Mouse (Mus musculus) embryonic facial prominence, embryonic 11.5 days (tissue): ENCODE measurements around the gene Zgpat. TPM values are rescaled to one million over a fixed set of nuclear protein-coding genes. Genes with fewer than 3 reads are reported as not detected.

Experiments
- ATAC-seq: fragments of 200-750 bp; cut with Nextera tagmentation; replicated peaks from 2 replicates; pipeline ENCODE4 v1.8.0; 2017; ENCODE audit warnings: low read depth; ENCODE audit not compliant: insufficient number of reproducible peaks, low FRiP score, low TSS enrichment
- DNase-seq: peaks from one replicate; pipeline ENCODE4 v3.0.0-alpha.2; 2015; ENCODE audit warnings: low spot score
- H3K27ac ChIP-seq: fragments of 300-500 bp; sonication (generic); replicated peaks from 2 replicates; pipeline ENCODE4 v1.5.1; 2014; ENCODE audit warnings: mild to moderate bottlenecking, low read depth, low read length, control low read depth
- H3K27me3 ChIP-seq: fragments of 300-500 bp; sonication (generic); 2 replicates; pipeline ENCODE4 v1.6.1; 2014; ENCODE audit warnings: mild to moderate bottlenecking, low read length, moderate library complexity, mixed read lengths; ENCODE audit not compliant: control insufficient read depth, insufficient read depth
- H3K36me3 ChIP-seq: fragments of 300-500 bp; sonication (generic); replicated peaks from 2 replicates; pipeline ENCODE4 v1.6.1; 2014; ENCODE audit warnings: low read depth, mild to moderate bottlenecking, low read length, moderate library complexity, mixed read lengths; ENCODE audit not compliant: control insufficient read depth, insufficient read depth
- H3K4me1 ChIP-seq: fragments of 300-500 bp; sonication (generic); 2 replicates; pipeline ENCODE4 v1.6.1; 2014; ENCODE audit warnings: low read length, mixed read lengths; ENCODE audit not compliant: control insufficient read depth, insufficient read depth
- H3K4me2 ChIP-seq: fragments of 300-500 bp; sonication (generic); 2 replicates; pipeline ENCODE4 v1.6.1; 2014; ENCODE audit warnings: low read depth, mild to moderate bottlenecking, control low read depth, low read length, moderate library complexity
- H3K4me3 ChIP-seq: fragments of 300-500 bp; sonication (generic); 2 replicates; pipeline ENCODE4 v1.5.1; 2014; ENCODE audit warnings: low read depth, low read length, control low read depth
- H3K9ac ChIP-seq: fragments of 300-500 bp; sonication (generic); replicated peaks from 2 replicates; pipeline ENCODE4 v1.6.1; 2014; ENCODE audit warnings: mild to moderate bottlenecking, control low read depth, low read length
- H3K9me3 ChIP-seq: fragments of 300-500 bp; sonication (generic); replicated peaks from 2 replicates; pipeline ENCODE4 v1.6.1; 2016; ENCODE audit warnings: mild to moderate bottlenecking, low read length, inconsistent platforms, mixed read lengths; ENCODE audit not compliant: control insufficient read depth
- WGBS: fragments of 180-500 bp; shearing (Covaris S2); extraction: QIAGEN DNeasy Blood & Tissue Kit; methylation state at CpG from one replicate; pipeline ENCODE4 v1.1.7; 2014; 5-methylcytosine and 5-hydroxymethylcytosine counted together
- polyA plus RNA-seq: library from polyadenylated mRNA; unstranded; fragments of >200 nt; fragmentation: Nextera tagmentation; extraction: Ambion mirVana; gene quantifications from 2 replicates; pipeline ENCODE4 v1.2.1, GENCODE M21; 2014

Gene Zgpat
- polyA plus RNA-seq, 1 experiment from 2014 or later, result 29.1 TPM

GRCm38 (mm10) chr2:181401497-181401896 lies 36.8 kb downstream of the Zgpat start:
- WGBS, result 25% methylated on average over 1 of the region's 1 CpGs
- no peaks in the 10 kb centered on the region for H3K4me1 ChIP-seq
- H3K27ac ChIP-seq, result no peak overlapping the region
- no peaks in the 10 kb centered on the region for H3K9me3 ChIP-seq
- no peak for DNase-seq
- H3K36me3 ChIP-seq, result no peaks in the 10 kb centered on the region
- no peak for ATAC-seq
- no peak overlapping the region for H3K4me2 ChIP-seq
- H3K4me3 ChIP-seq, result no peak overlapping the region
- H3K9ac ChIP-seq, result no peak overlapping the region
- no peaks in the 10 kb centered on the region for H3K27me3 ChIP-seq

- H3K36me3 ChIP-seq, result no peaks in the 10 kb centered on the region
- no peaks in the 10 kb centered on the region for H3K4me1 ChIP-seq
- no peak overlapping the region for H3K4me2 ChIP-seq
- H3K27me3 ChIP-seq, result no peaks in the 10 kb centered on the region
- 87% methylated on average over 3 of the region's 3 CpGs for WGBS
- ATAC-seq (no peak), DNase-seq (no peak)
- H3K27ac ChIP-seq, result no peak overlapping the region
- H3K9ac ChIP-seq, result no peak overlapping the region
- H3K4me3 ChIP-seq, result no peak overlapping the region
- H3K9me3 ChIP-seq, result no peaks in the 10 kb centered on the region
Measured at GRCm38 (mm10) chr2:181403722-181404121, 39.0 kb downstream of the Zgpat start.

GRCm38 (mm10) chr2:181409643-181410042 lies 44.9 kb downstream of the Zgpat start:
- H3K9ac ChIP-seq, result no peak overlapping the region
- no peak overlapping the region for H3K27ac ChIP-seq
- H3K4me1 ChIP-seq, result no peaks in the 10 kb centered on the region
- ATAC-seq, result no peak
- 86% methylated on average over 7 of the region's 7 CpGs for WGBS
- no peak for DNase-seq
- H3K36me3 ChIP-seq, result no peaks in the 10 kb centered on the region
- H3K9me3 ChIP-seq, result no peaks in the 10 kb centered on the region
- no peaks in the 10 kb centered on the region for H3K27me3 ChIP-seq
- H3K4me3 ChIP-seq, result no peak overlapping the region
- H3K4me2 ChIP-seq, result no peak overlapping the region

GRCm38 (mm10) chr2:181410760-181411473 lies 46.2 kb downstream of the Zgpat start:
- Histone ChIP-seq H3K9me3 (no peaks in the 10 kb centered on the region), H3K36me3 (no peaks in the 10 kb centered on the region), H3K4me2 (no peak overlapping the region), H3K27ac (no peak overlapping the region), H3K4me1 (no peaks in the 10 kb centered on the region), H3K9ac (no peak overlapping the region), H3K27me3 (no peaks in the 10 kb centered on the region), H3K4me3 (no peak overlapping the region)
- DNase-seq (peak; percentile 81), ATAC-seq (peak; percentile 78; the same call in 1 of the 2 replicates)
- WGBS, result 45% methylated on average over 4 of the region's 4 CpGs

GRCm38 (mm10) chr2:181413141-181413540 lies 48.4 kb downstream of the Zgpat start:
- no peak overlapping the region for H3K27ac ChIP-seq
- no peak overlapping the region for H3K4me3 ChIP-seq
- no peak overlapping the region for H3K9ac ChIP-seq
- H3K36me3 ChIP-seq, result no peaks in the 10 kb centered on the region
- H3K9me3 ChIP-seq, result no peaks in the 10 kb centered on the region
- peak; percentile 29 for DNase-seq
- no peak overlapping the region for H3K4me2 ChIP-seq
- no peaks in the 10 kb centered on the region for H3K4me1 ChIP-seq
- WGBS, result 38% methylated on average over 2 of the region's 2 CpGs
- no peaks in the 10 kb centered on the region for H3K27me3 ChIP-seq
- no peak for ATAC-seq

GRCm38 (mm10) chr2:181415945-181416344 lies 51.2 kb downstream of the Zgpat start:
- no peaks in the 10 kb centered on the region for H3K4me1 ChIP-seq
- ATAC-seq, result no peak
- 49% methylated on average over 3 of the region's 3 CpGs for WGBS

GRCm38 (mm10) chr2:181419359-181419758 lies 54.6 kb downstream of the Zgpat start:
- 82% methylated on average over 7 of the region's 7 CpGs for WGBS
- H3K4me2 ChIP-seq, result no peak overlapping the region
- H3K4me3 ChIP-seq, result no peak overlapping the region
- no peaks in the 10 kb centered on the region for H3K4me1 ChIP-seq
- no peak overlapping the region for H3K9ac ChIP-seq
- no peaks in the 10 kb centered on the region for H3K9me3 ChIP-seq
- H3K36me3 ChIP-seq, result no peaks in the 10 kb centered on the region; the same call in 1 of the 2 replicates
- ATAC-seq (no peak), DNase-seq (no peak)
- H3K27me3 ChIP-seq, result no peaks in the 10 kb centered on the region
- H3K27ac ChIP-seq, result no peak overlapping the region

More at GRCm38 (mm10) chr2:181415945-181416344, 51.2 kb downstream of the Zgpat start:
- H3K4me3 ChIP-seq, result no peak overlapping the region
- DNase-seq, result no peak
- no peak overlapping the region for H3K27ac ChIP-seq
- H3K27me3 ChIP-seq, result no peaks in the 10 kb centered on the region
- H3K9me3 ChIP-seq, result no peaks in the 10 kb centered on the region
- no peak overlapping the region for H3K4me2 ChIP-seq
- no peaks in the 10 kb centered on the region for H3K36me3 ChIP-seq
- no peak overlapping the region for H3K9ac ChIP-seq

GRCm38 (mm10) chr2:181420426-181420825 lies 55.7 kb downstream of the Zgpat start:
- no peaks in the 10 kb centered on the region for H3K4me1 ChIP-seq
- 89% methylated on average over 4 of the region's 4 CpGs for WGBS
- no peak overlapping the region for H3K4me3 ChIP-seq
- ATAC-seq (no peak), DNase-seq (no peak)
- H3K9ac ChIP-seq, result no peak overlapping the region
- no peaks in the 10 kb centered on the region for H3K27me3 ChIP-seq
- no peaks in the 10 kb centered on the region for H3K9me3 ChIP-seq
- H3K27ac ChIP-seq, result no peak overlapping the region
- no peak overlapping the region for H3K4me2 ChIP-seq
- no peaks in the 10 kb centered on the region; the same call in 1 of the 2 replicates for H3K36me3 ChIP-seq
